Mouse (Mus musculus) adrenal gland, postnatal 10 days (tissue): Measurements from ENCODE around the gene Npas3. TPM values are rescaled to one million over a fixed set of nuclear protein-coding genes. Genes with fewer than 3 reads are reported as not detected.

Experiments
- DNase-seq: peaks from one replicate; pipeline ENCODE4 v3.0.0; 2021; ENCODE audit warnings: mixed read lengths
- total RNA-seq, 2 experiments: library from RNA; stranded (reverse); gene quantifications; 2 replicates each; pipeline ENCODE4 v1.2.3; 2021

Npas3 gene
- total RNA-seq, 2 experiments from 2014 or later: 2.4 to 3.5 TPM

- DNase-seq: no peak
These were observed 450.2 kb downstream of the Npas3 start for GRCm38 (mm10) chr12:53698483-53699227.

GRCm38 (mm10) chr12:53719896-53720295 is 471.4 kb downstream of the Npas3 start:
- DNase-seq: peak; percentile 44

GRCm38 (mm10) chr12:53722156-53722555 is 473.7 kb downstream of the Npas3 start:
- DNase-seq: no peak

- no peak for DNase-seq
These were observed 474.5 kb downstream of the Npas3 start for GRCm38 (mm10) chr12:53722718-53723698.

GRCm38 (mm10) chr12:53729275-53729674 is 480.8 kb downstream of the Npas3 start:
- no peak for DNase-seq

- no peak for DNase-seq
These were observed 490.2 kb downstream of the Npas3 start for GRCm38 (mm10) chr12:53738549-53739292.

GRCm38 (mm10) chr12:53746653-53747052 is 498.2 kb downstream of the Npas3 start:
- DNase-seq: peak; percentile 25

- no peak for DNase-seq
These were observed 500.9 kb downstream of the Npas3 start for GRCm38 (mm10) chr12:53749375-53749774.

- DNase-seq: no peak
These were observed 504.0 kb downstream of the Npas3 start for GRCm38 (mm10) chr12:53752281-53753072.

GRCm38 (mm10) chr12:53753368-53753937 is 505.0 kb downstream of the Npas3 start:
- peak; percentile 11 for DNase-seq

- DNase-seq: no peak
These were observed 505.8 kb downstream of the Npas3 start for GRCm38 (mm10) chr12:53754236-53754635.

- no peak for DNase-seq
These were observed 509.2 kb downstream of the Npas3 start for GRCm38 (mm10) chr12:53757631-53758030.

GRCm38 (mm10) chr12:53758356-53758755 is 509.9 kb downstream of the Npas3 start:
- DNase-seq: no peak

GRCm38 (mm10) chr12:53764143-53764542 is 515.7 kb downstream of the Npas3 start:
- DNase-seq: no peak

- peak; percentile 74 for DNase-seq
These were observed 519.9 kb downstream of the Npas3 start for GRCm38 (mm10) chr12:53768392-53768791.

GRCm38 (mm10) chr12:53771394-53771936 is 523.0 kb downstream of the Npas3 start:
- DNase-seq: no peak

- DNase-seq: no peak
These were observed 533.5 kb downstream of the Npas3 start for GRCm38 (mm10) chr12:53781850-53782552.

- DNase-seq: no peak
These were observed 541.0 kb downstream of the Npas3 start for GRCm38 (mm10) chr12:53789501-53789900.

GRCm38 (mm10) chr12:53794718-53795400 is 546.4 kb downstream of the Npas3 start:
- DNase-seq: no peak

GRCm38 (mm10) chr12:53801831-53802230 is 553.4 kb downstream of the Npas3 start:
- no peak for DNase-seq
